Mouse (Mus musculus) brain, embryonic 14.5 days (tissue): ENCODE results near the gene Cdh9. TPM values are rescaled to one million over a fixed set of nuclear protein-coding genes. Genes with fewer than 3 reads are reported as not detected.

Experiments
- DNase-seq: peaks from one replicate; pipeline ENCODE4 v3.0.0-alpha.2; 2011; ENCODE audit warnings: low read depth
- CTCF ChIP-seq: fragments of 200-500 bp; IDR thresholded peaks from 2 replicates; pipeline ENCODE4 v1.5.1; 2012; ENCODE audit warnings: inconsistent platforms, mild to moderate bottlenecking, moderate library complexity, borderline replicate concordance; ENCODE audit not compliant: insufficient read depth, insufficient read length; ENCODE audit errors: extremely low read depth
- POLR2A ChIP-seq: fragments of 200-500 bp; IDR thresholded peaks from 2 replicates; pipeline ENCODE4 v1.6.1; 2012; ENCODE audit warnings: mild to moderate bottlenecking, inconsistent platforms, borderline replicate concordance; ENCODE audit not compliant: poor library complexity, insufficient read depth, insufficient read length, severe bottlenecking; ENCODE audit errors: extremely low read depth
- polyA plus RNA-seq: library from polyadenylated mRNA; depleted of rRNA; stranded (reverse); fragments of >200 nt; gene quantifications from 2 replicates; pipeline ENCODE4 v1.2.3, GENCODE M21; 2012

Cdh9 gene
- polyA plus RNA-seq, 1 experiment = 6.3 TPM

DNA sequence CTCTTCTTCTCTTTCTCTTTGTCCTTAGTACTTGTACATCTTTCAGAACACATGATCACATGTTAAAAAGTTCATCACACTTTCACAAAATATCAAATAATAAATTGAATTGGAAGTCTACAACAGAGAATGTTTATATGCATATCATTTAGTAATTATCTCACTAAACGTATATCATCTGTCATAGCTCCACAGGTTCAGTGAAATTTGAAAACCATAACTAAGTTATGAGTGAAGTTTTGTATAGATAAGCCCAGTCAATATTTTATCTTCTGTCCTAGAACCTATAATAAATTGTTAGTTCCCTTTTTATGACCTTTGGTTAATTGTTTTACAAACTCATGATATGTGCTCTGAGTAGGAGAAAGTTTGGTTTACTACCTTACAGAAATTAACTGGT is 106.2 kb downstream of the Cdh9 start:
- DNase-seq = no peak

DNA sequence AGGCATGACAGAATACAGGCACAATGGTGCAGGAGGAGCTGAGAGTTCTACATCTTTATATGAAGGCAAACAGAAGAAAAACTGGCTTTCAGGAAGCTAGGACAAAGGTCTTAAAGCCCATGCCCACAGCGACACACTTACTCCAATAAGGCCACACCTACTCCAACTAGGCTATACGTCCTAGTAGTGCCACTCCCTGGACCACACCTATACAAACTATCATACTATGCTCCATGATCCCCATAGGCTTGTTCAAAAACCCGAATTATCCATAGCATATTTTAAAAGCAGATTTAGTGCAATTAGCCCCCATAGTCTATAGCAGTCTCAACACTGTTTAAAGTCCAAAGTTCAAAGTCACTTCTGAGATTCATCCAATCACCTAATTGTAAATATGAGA is 154.0 kb downstream of the Cdh9 start:
- DNase-seq = no peak
- TF ChIP-seq POLR2A = no peak
- no peak for TF ChIP-seq CTCF

More for the DNA sequence above, 106.2 kb downstream of the Cdh9 start:
- TF ChIP-seq POLR2A (no peak), CTCF (no peak)

DNA sequence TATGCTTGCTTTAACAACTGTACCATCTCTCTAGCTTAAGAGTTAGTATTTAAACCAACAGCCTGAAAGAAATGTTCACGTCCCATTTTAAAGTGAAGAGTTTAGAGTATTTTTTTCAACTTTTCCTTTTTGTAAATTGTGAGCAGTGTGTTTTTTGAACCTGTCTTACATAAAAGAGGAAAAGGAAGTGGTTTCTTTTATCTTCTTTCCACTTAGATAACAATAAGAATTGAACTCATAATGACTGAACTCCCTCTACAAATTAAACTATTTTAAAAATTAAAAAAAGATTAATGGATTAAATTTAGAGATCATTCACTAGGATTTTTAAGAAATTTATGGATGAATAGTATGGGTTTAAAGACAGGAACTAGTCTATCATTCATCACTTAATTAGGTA is 168.1 kb downstream of the Cdh9 start:
- no peak for DNase-seq
- TF ChIP-seq CTCF (no peak), POLR2A (no peak)
